Mouse (Mus musculus) ES-E14 (cell line): ENCODE measurements around the gene Elp5. TPM values are rescaled to one million over a fixed set of nuclear protein-coding genes. Genes with fewer than 3 reads are reported as not detected.
A peak's percentile ranks its signal among the peaks of the same experiment; 100 is the strongest.
"Not testable (repeated sequence)": the region's sequence is repeated elsewhere in the genome, so short reads cannot be mapped to it uniquely, and the experiment has no call there.

Experiments used
- DNase-seq: peaks from one replicate; pipeline ENCODE4 v3.0.0-alpha.2; 2013; ENCODE audit warnings: low read depth, low spot score
- H3K27ac ChIP-seq: 2 replicates; pipeline ENCODE4 v1.5.1; 2012; ENCODE audit warnings: low read depth, mild to moderate bottlenecking, low read length, moderate library complexity, mixed read lengths; ENCODE audit not compliant: poor library complexity, insufficient read depth, severe bottlenecking
- H3K36me3 ChIP-seq: 2 replicates; pipeline ENCODE4 v1.6.1; 2012; ENCODE audit warnings: mild to moderate bottlenecking, low read length, moderate library complexity, mixed read lengths; ENCODE audit not compliant: control insufficient read depth, poor library complexity, insufficient read depth, severe bottlenecking
- H3K4me1 ChIP-seq, 2 experiments: fragments of 150-350 bp in 1 of 2; sonication (generic) in 1 of 2; 2 replicates each; pipeline ENCODE4 v1.6.1; 2012; ENCODE audit warnings: low read length in 2 of 2, mild to moderate bottlenecking in 1 of 2, mixed read lengths in 1 of 2; ENCODE audit not compliant: control insufficient read depth in 2 of 2, insufficient read depth in 2 of 2, poor library complexity in 1 of 2
- H3K4me3 ChIP-seq, 2 experiments: fragments of 150-350 bp in 1 of 2; sonication (generic) in 1 of 2; 2 replicates each; pipeline ENCODE4 v1.5.1; 2012; ENCODE audit warnings: low read length in 2 of 2, low read depth in 1 of 2, mild to moderate bottlenecking in 1 of 2, mixed read lengths in 1 of 2; ENCODE audit not compliant: insufficient read depth in 1 of 2, poor library complexity in 1 of 2, severe bottlenecking in 1 of 2
- H3K9ac ChIP-seq: 2 replicates; pipeline ENCODE4 v1.6.1; 2012; ENCODE audit warnings: low read depth, mild to moderate bottlenecking, low read length, mixed read lengths; ENCODE audit not compliant: poor library complexity, insufficient read depth, severe bottlenecking
- H3K9me3 ChIP-seq: fragments of 150-350 bp; sonication (generic); 2 replicates; pipeline ENCODE4 v1.6.1; 2012; ENCODE audit warnings: low read depth, mild to moderate bottlenecking, low read length; ENCODE audit not compliant: control insufficient read depth, insufficient read depth
- CHD2 ChIP-seq: IDR thresholded peaks from 2 replicates; pipeline ENCODE4 v1.6.1; 2014; ENCODE audit warnings: mild to moderate bottlenecking, low read depth, low read length, inconsistent platforms
- HCFC1 ChIP-seq: IDR thresholded peaks from 2 replicates; pipeline ENCODE4 v1.6.1; 2012; ENCODE audit warnings: low read length, inconsistent platforms, borderline replicate concordance; ENCODE audit not compliant: insufficient read depth
- MAFK ChIP-seq: IDR thresholded peaks from 2 replicates; pipeline ENCODE4 v1.6.1; 2014; ENCODE audit warnings: mild to moderate bottlenecking, low read depth, low read length, inconsistent platforms; ENCODE audit not compliant: insufficient read depth
- ZC3H11A ChIP-seq: IDR thresholded peaks from 2 replicates; pipeline ENCODE4 v1.6.1; 2012; ENCODE audit warnings: low read depth, mild to moderate bottlenecking, inconsistent platforms, low read length, borderline replicate concordance
- ZNF384 ChIP-seq: IDR thresholded peaks from 2 replicates; pipeline ENCODE4 v1.6.1; 2012; ENCODE audit warnings: low read depth, low read length, inconsistent platforms
- in situ Hi-C, 2 experiments: fragments of 600-800 bp; cut with MboI; formaldehyde crosslinking; loops; one replicate each; pipeline ENCODE4 v1.15.1; 2025; ENCODE audit warnings: low sequenced_read_pairs in 2 of 2, inconsistent platforms in 1 of 2; ENCODE audit not compliant: unreplicated experiment in 2 of 2
- total RNA-seq: library from RNA; depleted of rRNA; stranded (reverse); fragments of 300-350 nt; gene quantifications from 2 replicates; pipeline ENCODE4 v1.2.3, GENCODE M21; 2012

Gene Elp5
- total RNA-seq, 1 experiment: 87.9 TPM

GRCm38 (mm10) chr11:69930967-69931537 lies 51.3 kb downstream of the Elp5 start:
- Histone ChIP-seq H3K4me3 (no peak overlapping the region), H3K27ac (no peak overlapping the region), H3K9ac (no peak overlapping the region), H3K36me3 (no peaks in the 10 kb centered on the region), H3K4me1 (no peaks in the 10 kb centered on the region; a peak in 2 of 4 replicates), H3K9me3 (no peaks in the 10 kb centered on the region)
- TF ChIP-seq MAFK (no peak), ZC3H11A (no peak), ZNF384 (no peak), HCFC1 (no peak), CHD2 (no peak)
- DNase-seq: no peak
- in situ Hi-C loops: loop anchor here in 1 of 2 experiments (10.0 kb wide), 1 partner anchor 284 kb away; the partner anchor contains the start of gene Slc16a11

DNA sequence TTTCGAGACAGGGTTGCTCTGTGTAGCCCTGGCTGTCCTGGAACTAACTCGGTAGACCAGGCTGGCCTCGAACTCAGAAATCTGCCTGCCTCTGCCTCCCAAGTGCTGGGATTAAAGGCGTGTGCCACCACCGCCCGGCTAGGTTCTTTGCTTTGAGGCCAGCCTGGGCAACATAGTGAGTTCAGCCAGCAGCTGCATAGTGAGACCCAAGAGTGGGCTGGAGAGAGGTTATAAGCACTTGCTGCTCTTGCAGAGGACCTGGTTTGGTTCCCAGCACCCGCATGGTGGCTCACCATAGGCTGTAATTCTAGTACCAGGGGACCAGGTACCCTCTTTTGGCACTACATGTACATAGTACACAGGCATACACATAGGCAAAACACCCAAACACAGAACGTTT lies 52.1 kb downstream of the Elp5 start:
- H3K27ac ChIP-seq, H3K36me3 ChIP-seq, H3K9me3 ChIP-seq, H3K9ac ChIP-seq, H3K4me3 ChIP-seq, DNase-seq, H3K4me1 ChIP-seq: not testable (repeated sequence)
- in situ Hi-C loops: loop anchor here in 1 of 2 experiments (10.0 kb wide), 1 partner anchor 285 kb away; the partner anchor contains the start of gene Slc16a11

GRCm38 (mm10) chr11:69929712-69930111 lies 52.6 kb downstream of the Elp5 start:
- Histone ChIP-seq H3K27ac (no peak overlapping the region), H3K4me3 (no peak overlapping the region), H3K4me1 (no peaks in the 10 kb centered on the region), H3K9me3 (no peaks in the 10 kb centered on the region), H3K36me3 (no peaks in the 10 kb centered on the region), H3K9ac (no peak overlapping the region)
- no peak for DNase-seq
- in situ Hi-C loops: loop anchor here in 1 of 2 experiments (10.0 kb wide), 1 partner anchor 285 kb away; the partner anchor contains the start of gene Slc16a11
- no peak for TF ChIP-seq ZNF384
- TF ChIP-seq MAFK: no peak
- TF ChIP-seq HCFC1: no peak
- TF ChIP-seq ZC3H11A: no peak
- TF ChIP-seq CHD2: no peak

DNA sequence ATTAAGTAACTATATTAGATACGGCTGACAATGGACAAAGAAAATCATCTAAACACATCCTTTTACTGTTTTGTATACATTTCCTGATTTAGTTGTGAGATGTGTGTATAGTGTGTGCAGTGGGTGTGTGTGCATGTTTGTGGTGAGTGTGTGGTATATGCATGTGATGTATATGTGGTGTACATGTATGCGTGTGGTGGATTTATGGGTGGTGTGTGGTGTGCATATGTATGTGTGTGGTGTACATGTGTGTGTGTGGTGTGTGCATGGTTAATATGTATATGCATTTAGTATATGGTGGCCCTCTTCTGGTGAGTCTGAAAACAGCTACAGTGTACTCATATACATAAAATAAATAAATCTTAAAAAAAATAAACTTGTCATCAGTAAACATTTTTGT lies 54.8 kb downstream of the Elp5 start:
- Histone ChIP-seq H3K9ac (no peak overlapping the region), H3K36me3 (no peaks in the 10 kb centered on the region), H3K27ac (no peak overlapping the region), H3K9me3 (no peaks in the 10 kb centered on the region), H3K4me1 (no peaks in the 10 kb centered on the region), H3K4me3 (no peak overlapping the region)
- no peak for DNase-seq
- in situ Hi-C loops: no loop called here
- TF ChIP-seq MAFK (no peak), HCFC1 (no peak), CHD2 (no peak), ZNF384 (no peak), ZC3H11A (no peak)

DNA sequence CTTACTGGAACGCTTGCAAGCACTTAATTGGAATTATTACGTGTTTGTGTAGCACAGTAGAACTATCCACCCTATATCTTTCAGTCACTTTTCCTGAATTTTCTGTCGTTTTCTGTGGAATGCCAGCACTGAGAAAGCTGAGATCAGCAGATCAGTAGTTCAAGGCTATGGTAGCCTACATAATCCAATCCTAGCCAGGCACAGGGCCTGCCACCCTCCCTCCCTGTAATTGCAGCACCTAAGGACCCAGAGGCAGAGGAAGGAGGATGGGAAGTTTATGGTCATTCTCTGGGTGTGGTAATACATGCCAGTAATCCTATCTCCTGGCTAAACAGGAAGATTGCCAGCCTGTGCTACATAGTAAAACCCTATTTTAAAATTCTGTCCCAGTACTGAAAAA lies 59.5 kb downstream of the Elp5 start:
- TF ChIP-seq ZC3H11A: no peak
- no peak for TF ChIP-seq CHD2
- TF ChIP-seq HCFC1: no peak
- Histone ChIP-seq H3K9me3 (no peaks in the 10 kb centered on the region), H3K27ac (peak overlapping the region; percentile 93; the same call in 1 of the 2 replicates), H3K9ac (peak overlapping the region; percentile 46; the same call in 1 of the 2 replicates), H3K36me3 (peaks cover 24% of the 10 kb centered on the region), H3K4me1 (peaks cover 0 to 7% of the 10 kb centered on the region in 2 experiments; a peak in 1 of 4 replicates), H3K4me3 (peak overlapping the region in 1 of 2 experiments; percentile 72; a peak in 2 of 4 replicates)
- no peak for DNase-seq
- in situ Hi-C loops: no loop called here
